Mouse (Mus musculus) B cell, adult 2 months (primary cell): ENCODE data around the gene Lrrc27.

Experiments
- DNase-seq, 2 experiments: peaks; one replicate each; pipeline ENCODE4 v3.0.0; 2022

The Lrrc27 gene

DNA sequence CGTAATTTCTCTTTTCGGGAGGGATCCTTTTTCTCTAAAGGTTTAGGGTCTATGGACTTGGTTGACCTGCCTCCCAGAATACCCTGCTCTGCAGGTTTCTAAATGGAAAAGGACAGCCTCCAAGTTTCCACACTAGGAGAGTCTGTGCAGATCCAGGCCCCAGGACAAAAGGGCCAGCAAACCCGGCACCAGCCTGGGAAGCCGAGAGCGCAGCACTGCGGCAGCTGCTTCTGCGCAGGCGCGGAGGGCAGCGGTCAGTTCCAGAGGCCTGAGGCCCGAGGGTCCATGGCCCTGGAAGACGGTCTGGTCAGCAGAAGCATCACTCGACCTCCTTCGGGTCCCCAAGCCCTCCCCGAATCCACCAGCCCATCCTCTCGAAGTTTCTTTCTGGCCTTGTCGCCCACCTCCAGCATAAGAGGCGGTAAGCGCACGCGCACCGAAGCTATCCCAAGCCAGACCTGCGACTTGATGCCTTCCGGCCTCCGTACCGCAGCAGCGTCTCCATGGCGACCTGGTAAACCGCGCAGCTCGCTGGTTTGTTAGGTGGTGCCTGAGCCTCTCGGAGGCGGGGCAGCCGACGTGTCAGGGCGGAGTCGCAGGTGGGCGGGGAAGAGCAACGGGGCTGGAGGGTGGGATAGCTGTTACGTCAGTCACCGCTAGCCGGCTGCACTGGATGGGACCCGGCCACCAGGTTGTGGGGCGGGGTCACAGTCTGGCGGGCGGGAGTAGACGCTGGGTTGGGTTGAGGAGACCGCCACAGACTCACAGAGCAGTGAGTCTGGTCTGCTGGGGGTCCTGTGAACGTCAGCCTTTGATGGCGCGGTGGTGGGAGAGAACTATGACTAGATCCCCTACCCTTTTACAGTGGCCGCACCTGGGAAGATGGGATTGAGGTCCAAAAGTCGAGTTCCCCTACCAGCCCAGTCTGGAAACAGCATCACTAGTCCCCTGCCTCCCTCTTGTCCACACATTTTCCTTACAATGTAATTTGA, at the start of gene Lrrc27, which contains the start of gene Stk32c:
TSS of gene Lrrc27 (plus strand) at position 235 of the 992 bp plus-strand sequence.
TSS of gene Stk32c (minus strand) at position 554 of the 992 bp plus-strand sequence.
- peak; percentile 98 to 99 for DNase-seq

DNA sequence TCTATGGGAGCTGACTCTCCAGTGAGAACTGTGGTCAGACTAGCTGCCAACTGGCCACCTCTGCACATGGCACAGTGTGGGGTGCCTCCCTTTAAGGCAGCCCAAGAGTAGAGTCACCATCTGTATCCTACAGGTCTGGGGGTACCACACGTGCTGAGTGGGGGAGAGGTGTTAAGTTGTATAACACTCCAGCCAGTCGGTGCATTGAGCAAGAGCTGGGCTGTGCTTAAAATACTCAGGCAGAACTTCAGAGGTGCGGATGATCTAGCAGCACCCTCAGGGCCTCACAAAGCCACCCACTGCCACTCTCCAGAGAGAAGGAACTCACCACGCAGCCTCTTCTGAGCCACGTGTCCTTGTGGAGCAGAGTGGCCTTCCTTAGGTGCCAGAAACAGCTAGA, 48.4 kb upstream of the Lrrc27 start:
- no peak for DNase-seq

DNA sequence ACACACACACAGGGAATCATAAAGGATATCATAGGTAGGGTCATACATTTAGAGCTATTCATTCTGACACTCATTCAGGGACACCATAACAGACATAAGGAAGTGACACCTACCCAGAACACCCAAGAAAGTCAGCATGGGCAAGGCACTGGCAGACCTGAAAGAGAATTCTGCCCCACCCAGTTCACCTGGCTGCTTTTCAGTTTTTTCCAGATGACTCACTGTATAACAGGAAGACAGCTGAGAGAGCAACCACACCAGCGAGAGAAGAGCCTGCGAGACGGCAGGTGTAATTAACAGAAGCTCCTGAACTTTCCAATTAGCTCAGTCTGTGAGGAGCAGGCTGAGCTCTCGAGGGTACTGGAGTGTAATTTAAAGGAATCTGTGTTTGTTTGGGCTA, 43.6 kb upstream of the Lrrc27 start:
- no peak for DNase-seq

DNA sequence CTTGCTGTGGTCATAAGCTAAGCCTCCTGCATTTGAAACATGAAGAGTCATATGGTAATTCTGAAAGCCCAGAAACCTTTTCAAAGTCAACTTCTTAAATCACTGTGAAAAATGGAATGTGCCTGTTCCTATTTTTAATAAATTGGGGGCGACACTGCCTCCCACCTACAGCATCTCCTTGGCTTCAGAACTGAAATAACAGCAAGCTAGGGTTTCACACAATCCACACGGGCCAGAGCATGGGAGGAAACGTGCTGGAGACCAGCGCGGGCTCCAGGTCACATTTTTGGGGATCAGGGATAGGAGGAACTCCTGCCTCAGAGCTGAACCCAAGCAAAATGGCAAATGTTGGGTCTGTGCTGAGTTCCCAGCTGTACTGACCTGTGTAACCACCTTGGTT, 33.5 kb upstream of the Lrrc27 start:
- no peak for DNase-seq

GRCm38 (mm10) chr7:139180058-139180457, 32.7 kb upstream of the Lrrc27 start:
- no peak for DNase-seq

GRCm38 (mm10) chr7:139184396-139184795, 28.4 kb upstream of the Lrrc27 start:
- no peak for DNase-seq

DNA sequence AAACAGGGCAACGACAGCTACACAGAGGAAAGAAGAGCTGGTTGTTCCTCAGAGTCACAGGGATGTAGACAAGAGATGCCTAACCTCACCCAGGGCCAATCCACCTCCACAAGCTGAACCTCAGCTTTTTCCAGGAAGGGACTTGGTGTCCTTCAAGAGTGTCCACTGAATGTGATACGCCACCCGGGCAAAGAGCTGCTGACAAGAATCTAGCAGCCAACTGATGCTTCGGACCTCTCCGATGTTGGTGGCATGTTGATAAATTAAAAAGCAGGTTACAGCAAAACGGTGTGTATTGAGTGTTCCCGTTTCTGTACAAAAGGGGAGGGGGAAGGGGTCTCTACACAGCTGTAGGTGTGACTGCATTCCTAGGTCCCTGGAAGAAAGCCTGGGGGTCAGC, 27.9 kb upstream of the Lrrc27 start:
- DNase-seq = no peak

DNA sequence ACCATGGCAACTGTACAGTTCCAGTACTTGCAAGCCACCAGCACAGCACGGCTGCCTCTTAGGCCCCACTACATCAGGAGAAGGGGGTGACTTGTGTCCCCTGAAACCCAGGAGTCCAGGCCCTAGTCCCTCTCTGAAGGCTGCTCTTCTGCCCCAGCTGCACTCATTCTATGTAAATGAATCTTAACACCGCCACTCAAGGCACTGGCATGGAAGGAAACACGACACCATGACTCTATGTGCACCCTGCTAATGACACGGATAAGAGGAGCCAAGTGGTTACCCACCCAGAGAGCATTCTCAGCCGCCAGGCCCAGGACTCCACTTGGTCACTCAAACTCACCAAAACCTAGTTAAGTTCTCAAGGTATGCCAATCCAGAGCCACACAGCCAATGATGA, 26.8 kb upstream of the Lrrc27 start:
- no peak for DNase-seq

DNA sequence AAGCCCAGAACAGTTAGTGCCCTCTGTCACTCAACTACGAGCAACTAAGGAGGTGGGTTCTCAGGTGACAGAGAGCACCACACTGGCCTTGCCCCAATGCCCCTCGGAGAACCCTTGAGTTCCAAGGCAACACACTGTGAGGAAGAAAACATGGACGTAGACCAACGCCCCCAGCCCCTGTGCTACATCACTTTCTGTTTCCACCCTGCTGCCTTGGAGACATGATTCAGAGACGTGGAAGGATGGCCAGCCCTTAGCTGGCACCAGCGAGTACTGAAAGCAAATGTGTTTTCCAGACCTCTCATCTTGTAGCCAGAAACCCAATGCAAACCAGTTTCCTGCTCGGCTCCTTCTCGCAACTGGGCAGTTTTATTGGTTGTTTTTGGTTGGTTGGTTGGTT, 26.4 kb upstream of the Lrrc27 start:
- no peak for DNase-seq

DNA sequence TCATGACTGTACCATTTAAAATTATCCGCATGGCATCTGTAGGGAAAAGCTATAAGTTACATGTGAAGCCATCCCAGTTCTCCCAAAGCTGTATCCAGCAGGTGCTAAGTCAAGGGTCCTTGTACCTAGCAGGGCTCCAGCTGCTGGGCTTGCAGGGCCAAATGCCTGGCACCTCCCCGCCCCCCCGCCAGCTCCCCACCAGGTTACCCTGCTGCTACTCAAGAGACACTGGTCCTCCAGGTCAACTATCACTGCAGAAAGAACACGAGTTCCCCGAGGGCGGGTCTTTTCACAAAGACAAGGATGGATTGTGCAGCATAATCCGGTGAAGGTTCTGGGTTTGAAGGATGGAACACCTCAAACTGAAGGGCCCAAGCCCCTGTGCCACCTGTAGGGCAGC, 25.5 kb upstream of the Lrrc27 start:
- no peak for DNase-seq

- DNase-seq = peak; percentile 41 to 45
Observed at GRCm38 (mm10) chr7:139187771-139188633, 24.8 kb upstream of the Lrrc27 start.

- peak; percentile 20 to 21 for DNase-seq
Observed at GRCm38 (mm10) chr7:139188634-139189207, 24.1 kb upstream of the Lrrc27 start.

- no peak for DNase-seq
Observed at GRCm38 (mm10) chr7:139190616-139191015, 22.2 kb upstream of the Lrrc27 start.

DNA sequence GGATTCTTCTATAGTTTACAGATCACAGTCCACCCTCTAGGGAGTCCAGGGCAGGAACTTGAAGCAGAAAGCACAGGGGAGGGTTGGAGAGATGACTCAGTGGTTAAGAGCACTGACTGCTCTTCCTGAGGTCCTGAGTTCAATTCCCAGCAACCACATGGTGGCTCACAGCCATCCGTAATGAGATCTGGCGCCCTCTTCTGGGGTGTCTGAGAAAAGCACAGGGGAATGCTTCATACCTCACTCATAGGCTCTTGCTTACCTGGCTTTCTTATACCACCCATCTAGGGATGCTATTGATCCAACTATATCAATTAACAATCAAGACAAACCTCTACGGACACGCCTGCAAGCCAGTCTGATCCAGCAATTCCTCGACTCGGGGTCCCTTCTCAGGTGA, 21.2 kb upstream of the Lrrc27 start:
- DNase-seq = peak in 1 of 2 experiments; percentile 17

DNA sequence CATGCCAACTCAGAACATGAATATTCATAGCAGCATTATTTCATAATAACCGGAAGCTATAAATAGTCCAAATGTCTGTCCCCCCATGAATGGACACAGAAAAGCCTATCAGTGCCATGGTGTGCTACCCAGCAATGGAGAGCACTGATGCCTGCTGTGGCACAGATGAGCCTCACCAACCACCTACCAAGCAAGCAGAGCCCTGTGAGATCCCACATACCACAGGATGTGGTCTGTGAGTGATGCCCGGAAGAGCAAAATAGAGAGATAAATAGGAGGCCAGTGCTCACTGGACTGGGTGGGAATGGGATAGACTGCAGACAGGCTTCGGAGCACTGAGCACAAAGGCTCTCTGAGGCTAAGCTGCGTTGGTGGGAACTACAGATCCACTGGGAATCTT, 15.8 kb upstream of the Lrrc27 start:
- DNase-seq = no peak

DNA sequence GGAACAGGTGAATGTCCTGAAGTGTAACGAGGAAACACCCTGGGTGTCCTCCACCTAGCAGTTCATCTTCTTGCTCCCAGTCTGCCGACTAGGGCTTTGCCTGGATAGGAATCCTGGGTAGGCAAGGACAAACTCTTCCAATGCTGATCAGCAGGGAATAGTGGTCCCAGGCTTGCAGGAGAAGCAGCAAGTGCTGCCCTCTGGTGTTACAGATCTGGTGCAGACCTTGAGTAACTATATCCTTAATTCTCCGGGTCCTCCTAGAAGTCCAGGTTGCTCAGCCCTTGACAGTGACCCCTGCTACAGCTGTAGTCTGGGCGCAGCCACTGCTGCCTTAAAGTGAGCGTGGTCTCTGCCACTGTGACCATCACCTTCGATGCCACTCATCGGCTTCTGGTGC, 12.7 kb upstream of the Lrrc27 start:
- DNase-seq = no peak

GRCm38 (mm10) chr7:139201209-139201608, 11.6 kb upstream of the Lrrc27 start:
- DNase-seq = no peak

DNA sequence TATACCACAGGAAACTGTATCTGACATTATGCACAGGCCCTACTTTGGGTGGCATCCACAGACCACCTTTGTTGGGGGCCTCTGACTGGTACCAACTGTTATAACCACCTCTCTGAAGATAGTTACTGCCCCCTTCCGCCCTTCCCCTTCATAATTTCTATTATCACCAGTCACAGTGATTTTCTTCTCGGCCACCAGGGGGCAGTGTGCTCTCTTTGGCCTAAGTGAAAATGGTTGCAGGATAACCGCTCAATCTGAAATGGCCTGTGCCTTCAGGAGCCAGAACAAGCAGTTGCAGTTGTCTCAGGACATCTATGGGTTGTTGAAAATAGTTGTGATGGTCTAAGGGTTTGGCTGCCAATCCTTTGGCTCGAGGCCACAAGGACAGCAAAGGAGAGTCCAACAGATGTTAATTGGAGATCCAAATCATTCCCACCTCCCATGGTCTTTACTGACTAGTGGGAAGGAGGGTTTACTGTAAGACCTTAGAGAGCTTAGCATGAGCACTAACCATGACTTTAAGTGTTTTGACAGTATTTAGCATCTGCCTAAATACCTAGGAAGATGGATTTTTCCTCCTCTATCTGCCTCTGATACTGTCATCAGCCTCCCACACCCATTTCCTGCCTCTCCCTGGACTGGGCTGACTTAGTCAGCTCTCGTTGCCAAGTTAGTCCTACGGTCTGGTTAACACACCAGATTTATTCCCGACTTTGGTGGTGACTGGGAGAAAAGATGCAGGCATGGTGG, 4.6 kb upstream of the Lrrc27 start:
- peak; percentile 74 to 76 for DNase-seq

DNA sequence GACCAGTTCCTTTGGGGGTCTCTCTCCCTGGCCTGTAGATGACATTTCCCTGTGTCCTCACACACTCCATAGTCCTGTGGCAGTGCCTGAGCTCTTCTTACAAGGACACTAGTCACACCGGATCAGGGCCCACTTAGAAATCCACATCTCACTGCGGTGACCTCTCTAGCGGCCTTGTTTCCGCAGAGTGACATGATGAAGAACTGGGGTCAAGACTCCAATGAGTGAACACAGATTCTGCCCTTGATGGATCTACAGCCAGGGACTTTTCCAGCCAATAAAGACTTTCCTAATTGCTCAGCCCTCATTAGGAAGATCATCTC, 4.1 kb upstream of the Lrrc27 start:
- no peak for DNase-seq

- no peak for DNase-seq
Observed at GRCm38 (mm10) chr7:139211761-139212160, 1.0 kb upstream of the Lrrc27 start.

DNA sequence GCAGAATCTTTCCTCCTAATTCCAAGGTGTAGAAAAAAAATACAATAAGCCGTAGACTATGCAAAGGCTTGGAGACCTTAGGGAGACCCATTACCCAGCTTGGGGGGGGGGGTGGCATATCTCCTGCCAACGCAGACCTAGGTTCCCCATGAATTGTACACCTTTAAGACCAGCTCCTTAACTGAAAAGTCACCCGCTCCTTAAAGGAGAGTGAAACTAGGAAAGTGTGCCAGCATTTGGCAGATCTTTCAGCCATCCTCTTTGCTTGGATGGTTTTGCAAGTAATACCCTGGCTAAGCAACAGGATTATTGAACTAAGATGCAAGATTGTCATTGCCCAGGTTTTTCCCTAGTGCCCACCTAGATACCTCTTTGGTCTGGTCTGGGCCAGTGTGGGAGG, 963 bp downstream of the Lrrc27 start:
- no peak for DNase-seq

DNA sequence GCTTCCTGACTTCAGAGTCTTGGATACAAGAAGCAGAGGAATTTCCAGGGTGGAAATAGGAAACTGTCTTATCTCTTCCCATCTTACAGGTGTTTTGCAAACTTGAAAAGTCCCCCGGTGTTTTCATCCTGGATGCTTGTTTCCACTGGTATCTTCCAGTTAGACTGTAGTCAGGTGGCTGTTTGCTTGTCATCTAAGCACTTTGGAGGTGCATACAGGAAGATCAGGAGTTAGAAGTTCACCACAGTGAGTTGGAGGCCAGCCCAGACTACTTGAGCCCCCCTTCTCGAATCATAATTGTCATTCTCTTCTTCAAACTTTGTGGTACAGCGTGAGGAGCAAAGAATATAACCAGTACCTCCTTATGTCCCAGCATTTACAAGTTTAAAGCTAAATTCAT, 1.4 kb downstream of the Lrrc27 start:
- DNase-seq = no peak
